Mouse (Mus musculus): ENCODE results near the gene Morn5.

- TF ChIP-seq CTCF (conservative IDR thresholded peaks at IDR 0.05; ENCODE audit: low read length): no peak
- TF ChIP-seq POU5F1 (IDR thresholded peaks at IDR 0.05; ENCODE audit: borderline replicate concordance, low read length): no peak
- no peak for TF ChIP-seq NANOG (IDR thresholded peaks at IDR 0.05; ENCODE audit: borderline replicate concordance, low read length)
These were observed 32.2 kb downstream of the Morn5 start for GRCm38 (mm10) chr2:36081446-36081845.

All from E14TG2a.4 (cell line).